Mouse (Mus musculus): Measurements from ENCODE around the gene Rnf41.

DNA sequence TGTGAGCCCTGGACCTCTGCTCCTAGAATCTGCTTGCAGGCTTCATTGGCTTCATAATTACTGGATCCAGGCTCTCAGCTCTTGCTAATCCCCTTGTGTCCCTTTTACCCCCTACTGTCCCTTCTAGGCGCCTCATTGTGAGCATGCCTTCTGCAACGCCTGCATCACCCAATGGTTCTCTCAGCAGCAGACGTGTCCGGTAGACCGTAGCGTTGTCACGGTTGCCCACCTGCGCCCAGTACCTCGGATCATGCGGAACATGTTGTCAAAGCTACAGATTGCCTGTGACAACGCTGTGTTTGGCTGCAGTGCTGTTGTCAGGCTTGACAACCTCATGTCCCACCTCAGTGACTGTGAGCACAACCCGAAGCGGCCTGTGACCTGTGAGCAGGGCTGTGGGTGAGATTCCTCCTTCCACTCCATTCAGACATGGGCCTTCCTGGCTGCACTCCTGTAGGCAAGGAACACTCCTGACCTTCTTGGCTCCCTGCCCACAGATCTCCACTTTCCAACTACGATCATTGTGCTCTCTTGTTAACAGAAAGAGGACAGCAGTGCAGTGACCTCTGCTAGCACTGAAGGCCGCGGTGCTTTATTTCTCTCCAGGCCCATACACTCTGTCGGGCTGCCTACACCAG is 23.8 kb downstream of the Rnf41 start:
- TF ChIP-seq CTCF (IDR thresholded peaks at IDR 0.05; ENCODE audit: low read depth) (no peak), EP300 (IDR thresholded peaks at IDR 0.05; ENCODE audit: low read depth) (no peak)

Measured in heart, postnatal 0 days (tissue).